Mouse (Mus musculus): ENCODE measurements around the gene Tmem191c.

Tmem191c gene

DNA sequence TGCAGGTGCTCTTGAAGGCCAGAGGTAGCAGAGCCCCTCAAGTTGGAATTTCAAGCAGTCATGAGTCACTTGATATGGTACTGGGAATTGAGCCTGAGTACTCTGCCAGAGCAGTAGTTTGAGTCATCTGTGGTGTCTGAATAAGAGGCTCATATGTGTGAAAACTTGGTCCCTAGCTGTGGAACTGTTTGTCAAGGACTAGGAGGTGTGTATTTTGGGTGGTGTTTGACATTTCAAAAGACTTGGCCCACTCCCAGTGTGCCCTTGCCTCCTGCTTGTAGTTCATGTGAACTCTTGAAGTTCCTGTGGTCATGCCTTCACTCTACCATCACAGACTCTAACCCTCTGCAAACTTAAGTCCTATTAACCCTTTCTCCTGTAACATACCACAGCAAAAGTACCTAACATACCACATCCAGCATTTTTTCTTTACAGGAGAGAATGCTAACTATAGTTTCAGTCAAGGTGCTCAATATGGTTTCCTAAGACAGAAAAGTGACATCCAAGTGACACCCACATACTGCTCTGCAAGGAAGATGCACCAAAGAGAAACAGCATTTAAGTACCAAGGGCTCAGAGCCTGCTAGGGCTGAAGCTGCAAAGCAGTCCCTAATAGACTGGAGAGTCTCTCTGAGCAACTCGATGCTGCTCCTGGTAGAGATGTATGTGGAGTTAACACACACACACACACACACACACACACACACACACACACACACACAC lies 54.1 kb downstream of the Tmem191c start:
- DNase-seq (ENCODE audit: low read depth, low spot score) = no peak

DNA sequence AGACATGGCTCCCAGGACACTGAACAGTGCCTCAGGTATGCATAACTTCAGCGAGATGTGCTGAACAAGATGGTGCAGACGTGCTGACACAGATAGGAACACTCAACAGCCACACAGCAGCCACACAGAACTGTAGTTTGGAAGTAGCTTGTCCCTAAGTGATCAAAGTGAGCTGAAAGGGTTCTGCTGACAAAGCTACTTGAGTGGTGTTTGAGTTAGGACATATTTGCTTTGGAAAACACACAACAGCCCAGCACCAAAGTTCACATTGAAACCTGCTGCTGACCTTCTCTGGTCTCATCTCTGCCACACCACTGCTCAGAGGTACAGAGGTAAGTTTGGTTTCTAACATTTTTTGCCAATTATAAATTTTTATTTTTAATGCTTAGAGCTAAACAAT lies 55.2 kb downstream of the Tmem191c start, which contains the start of gene Serpind1:
Serpind1 (plus strand) TSS at position 256 of the 400 bp plus-strand sequence.
- DNase-seq (ENCODE audit: low read depth, low spot score) = no peak

DNA sequence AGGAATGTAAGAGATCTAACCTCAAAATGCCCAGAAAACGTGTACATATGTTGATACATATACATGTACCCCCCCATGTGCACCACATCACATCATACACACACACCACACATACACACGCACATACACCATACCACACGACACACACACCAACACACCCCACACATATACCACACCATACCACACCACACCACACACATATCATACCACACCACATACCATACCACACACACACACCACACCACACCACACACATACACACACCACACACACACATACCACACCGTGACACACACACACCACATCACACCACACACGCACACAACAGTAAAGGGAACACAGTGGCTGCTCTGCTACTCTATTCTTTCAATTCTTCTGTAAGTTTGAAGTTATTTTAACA lies 56.0 kb downstream of the Tmem191c start:
- DNase-seq (ENCODE audit: low read depth, low spot score) = no peak
